Mouse (Mus musculus) midbrain, postnatal 0 days (tissue): ENCODE measurements around the gene Eif4e3. TPM values are rescaled to one million over a fixed set of nuclear protein-coding genes. Genes with fewer than 3 reads are reported as not detected.

ENCODE experiments used
- ATAC-seq: fragments of 200-750 bp; cut with Nextera tagmentation; 2 replicates; pipeline ENCODE4 v1.8.0; 2017; ENCODE audit warnings: moderate number of reproducible peaks, mild to moderate bottlenecking, moderate TSS enrichment, moderate library complexity; ENCODE audit not compliant: low FRiP score
- DNase-seq: peaks from one replicate; pipeline ENCODE4 v3.0.0-alpha.2; 2015; ENCODE audit warnings: low spot score
- H3K27ac ChIP-seq: fragments of 300-500 bp; sonication (generic); 2 replicates; pipeline ENCODE4 v1.5.1; 2014; ENCODE audit warnings: low read depth, mild to moderate bottlenecking, low read length, mixed read lengths
- H3K27me3 ChIP-seq: fragments of 300-500 bp; sonication (generic); 2 replicates; pipeline ENCODE4 v1.6.1; 2014; ENCODE audit warnings: low read length, control low read depth, mixed read lengths; ENCODE audit not compliant: insufficient read depth
- H3K36me3 ChIP-seq: fragments of 300-500 bp; sonication (generic); 2 replicates; pipeline ENCODE4 v1.6.1; 2014; ENCODE audit warnings: low read length, control low read depth, mixed read lengths; ENCODE audit not compliant: insufficient read depth
- H3K4me1 ChIP-seq: fragments of 300-500 bp; sonication (generic); 2 replicates; pipeline ENCODE4 v1.6.1; 2014; ENCODE audit warnings: mild to moderate bottlenecking, control low read depth, antibody characterized with exemption, low read length, mixed read lengths; ENCODE audit not compliant: insufficient read depth
- H3K4me2 ChIP-seq: fragments of 300-500 bp; sonication (generic); 2 replicates; pipeline ENCODE4 v1.6.1; 2014; ENCODE audit warnings: low read depth, mild to moderate bottlenecking, low read length, mixed read lengths; ENCODE audit not compliant: poor library complexity, severe bottlenecking
- H3K4me3 ChIP-seq: fragments of 300-500 bp; sonication (generic); 2 replicates; pipeline ENCODE4 v1.5.1; 2014; ENCODE audit warnings: low read depth, mild to moderate bottlenecking, low read length, moderate library complexity
- H3K9ac ChIP-seq: fragments of 300-500 bp; sonication (generic); replicated peaks from 2 replicates; pipeline ENCODE4 v1.6.1; 2014; ENCODE audit warnings: mild to moderate bottlenecking, low read length, moderate library complexity, mixed read lengths; ENCODE audit not compliant: poor library complexity, severe bottlenecking
- H3K9me3 ChIP-seq: fragments of 300-500 bp; sonication (generic); 2 replicates; pipeline ENCODE4 v1.6.1; 2016; ENCODE audit warnings: low read length, control low read depth
- CTCF ChIP-seq: IDR thresholded peaks from 2 replicates; pipeline ENCODE4 v1.5.1; 2016; ENCODE audit warnings: antibody characterized with exemption, mild to moderate bottlenecking
- WGBS: fragments of 180-500 bp; shearing (Covaris S2); extraction: QIAGEN DNeasy Blood & Tissue Kit; methylation state at CpG from one replicate; pipeline ENCODE4 v1.1.7; 2014; 5-methylcytosine and 5-hydroxymethylcytosine counted together
- polyA plus RNA-seq: library from polyadenylated mRNA; unstranded; fragments of >200 nt; fragmentation: Nextera tagmentation; extraction: Ambion mirVana; gene quantifications from 2 replicates; pipeline ENCODE4 v1.2.1, GENCODE M21; 2015
- total RNA-seq: library from RNA; depleted of rRNA; stranded (reverse); fragments of >200 nt; gene quantifications from 2 replicates; pipeline ENCODE4 v1.2.3, GENCODE M21; 2014; rRNA removed

Gene Eif4e3
- 8.4 and 10.6 TPM in 2 replicates for total RNA-seq
- 5.4 and 5.5 TPM in 2 replicates for polyA plus RNA-seq

DNA sequence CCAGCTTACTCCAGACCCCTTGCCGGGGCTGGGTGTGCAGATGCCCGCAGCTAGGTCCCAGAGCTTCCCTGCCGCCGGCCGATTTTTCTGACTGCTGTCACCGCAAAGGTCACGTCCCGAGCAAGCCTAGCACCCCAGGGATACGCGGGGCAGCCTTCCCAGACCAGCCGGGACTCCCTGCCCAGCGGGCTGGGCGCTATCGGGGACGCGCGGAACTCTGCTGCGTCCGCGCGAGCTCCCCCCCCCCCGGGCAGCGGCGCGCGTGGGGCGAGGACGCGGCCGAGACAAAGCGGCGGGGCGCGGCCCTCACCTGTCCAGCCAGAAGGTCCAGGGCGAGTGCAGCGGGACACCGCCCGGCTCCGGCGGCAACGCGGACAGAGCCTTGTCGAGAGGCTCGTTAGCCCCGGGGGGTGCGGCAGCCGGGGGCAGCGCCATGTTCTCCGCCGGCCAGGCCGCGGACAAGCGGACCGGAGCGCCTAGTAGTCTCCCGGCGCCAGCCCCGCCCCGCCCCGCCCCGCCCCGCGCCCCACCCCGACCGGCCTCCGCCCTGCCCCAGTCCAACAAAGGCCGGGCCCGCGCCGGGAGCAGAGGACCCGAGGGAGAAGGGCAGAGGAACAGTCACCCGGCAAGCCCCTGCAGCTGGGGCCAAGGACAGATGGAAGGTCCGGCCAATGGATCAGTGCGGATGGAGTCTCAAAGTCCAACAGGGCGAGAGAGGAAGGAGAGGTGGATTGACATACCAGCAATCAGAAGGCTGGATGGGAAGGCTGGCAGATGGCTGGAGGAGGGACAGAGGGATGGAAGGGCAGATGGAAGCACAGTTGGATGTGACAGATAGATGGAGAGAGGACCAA, at the start of gene Eif4e3, which contains the start of gene Gm20696:
Eif4e3 (minus strand) TSS at position 454 of the 854 bp plus-strand sequence.
Gm20696 (minus strand) TSS at position 480 of the 854 bp plus-strand sequence.
- TF ChIP-seq CTCF, result no peak
- Histone ChIP-seq H3K9me3 (no peaks in the 10 kb centered on the region), H3K27me3 (no peaks in the 10 kb centered on the region), H3K27ac (peak within 1 kb of the TSS; percentile 34), H3K9ac (peak within 1 kb of the TSS; percentile 88), H3K4me2 (peak within 1 kb of the TSS; percentile 98), H3K4me1 (peaks cover 30% of the 10 kb centered on the region), H3K36me3 (no peaks in the 10 kb centered on the region), H3K4me3 (peak within 1 kb of the TSS; percentile 75)
- WGBS, result 1% methylated on average over 60 of the region's 75 CpGs
- ATAC-seq (peak; percentile 59), DNase-seq (peak; percentile 81)

- H3K4me2 ChIP-seq, result no peak overlapping the region
- H3K9me3 ChIP-seq, result no peaks in the 10 kb centered on the region
- H3K4me1 ChIP-seq, result no peaks in the 10 kb centered on the region
- no peaks in the 10 kb centered on the region for H3K36me3 ChIP-seq
- WGBS, result 72% methylated on average over 6 of the region's 6 CpGs
- DNase-seq, result no peak
- H3K9ac ChIP-seq, result no peak overlapping the region
- H3K27ac ChIP-seq, result no peak overlapping the region
- ATAC-seq, result no peak
- H3K4me3 ChIP-seq, result no peak overlapping the region
- 0 out of 2 replicates have a peak, but pooled peaks have one; percentile 3 for TF ChIP-seq CTCF
- no peaks in the 10 kb centered on the region for H3K27me3 ChIP-seq
Measured at GRCm38 (mm10) chr6:99715913-99716312, 49.3 kb upstream of the Eif4e3 start.

- Histone ChIP-seq H3K9ac (no peak overlapping the region), H3K27ac (no peak overlapping the region), H3K27me3 (no peaks in the 10 kb centered on the region), H3K4me2 (no peak overlapping the region), H3K9me3 (no peaks in the 10 kb centered on the region), H3K4me1 (no peaks in the 10 kb centered on the region), H3K4me3 (no peak overlapping the region), H3K36me3 (no peaks in the 10 kb centered on the region)
- 73% methylated on average over 6 of the region's 6 CpGs for WGBS
- no peak for DNase-seq
- TF ChIP-seq CTCF, result no peak
- ATAC-seq, result no peak
Measured at GRCm38 (mm10) chr6:99715191-99715590, 48.6 kb upstream of the Eif4e3 start.

DNA sequence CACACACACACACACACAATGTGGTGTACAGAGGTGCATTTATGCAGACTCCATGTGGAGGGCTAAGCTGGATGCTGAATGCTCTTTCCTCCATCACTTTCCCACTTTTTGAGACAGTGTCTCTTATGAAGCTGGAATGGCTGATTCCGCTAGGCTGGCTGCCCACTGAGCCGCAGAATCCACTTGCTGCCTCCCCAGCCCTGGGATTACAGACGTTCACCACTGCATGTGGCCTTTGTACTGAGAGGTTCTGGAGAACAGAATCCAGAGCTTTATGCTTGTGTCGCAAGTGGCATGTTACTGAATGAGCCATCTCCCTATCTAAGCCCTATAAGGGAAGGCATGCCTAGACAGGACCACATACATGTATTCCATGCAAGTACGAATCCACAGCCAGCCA, 46.7 kb upstream of the Eif4e3 start:
- no peak for ATAC-seq
- Histone ChIP-seq H3K4me2 (no peak overlapping the region), H3K4me1 (no peaks in the 10 kb centered on the region), H3K27ac (no peak overlapping the region), H3K27me3 (no peaks in the 10 kb centered on the region), H3K9me3 (no peaks in the 10 kb centered on the region), H3K4me3 (no peak overlapping the region), H3K36me3 (no peaks in the 10 kb centered on the region), H3K9ac (no peak overlapping the region)
- WGBS, result 60% methylated on average over 5 of the region's 5 CpGs
- TF ChIP-seq CTCF, result no peak
- no peak for DNase-seq

DNA sequence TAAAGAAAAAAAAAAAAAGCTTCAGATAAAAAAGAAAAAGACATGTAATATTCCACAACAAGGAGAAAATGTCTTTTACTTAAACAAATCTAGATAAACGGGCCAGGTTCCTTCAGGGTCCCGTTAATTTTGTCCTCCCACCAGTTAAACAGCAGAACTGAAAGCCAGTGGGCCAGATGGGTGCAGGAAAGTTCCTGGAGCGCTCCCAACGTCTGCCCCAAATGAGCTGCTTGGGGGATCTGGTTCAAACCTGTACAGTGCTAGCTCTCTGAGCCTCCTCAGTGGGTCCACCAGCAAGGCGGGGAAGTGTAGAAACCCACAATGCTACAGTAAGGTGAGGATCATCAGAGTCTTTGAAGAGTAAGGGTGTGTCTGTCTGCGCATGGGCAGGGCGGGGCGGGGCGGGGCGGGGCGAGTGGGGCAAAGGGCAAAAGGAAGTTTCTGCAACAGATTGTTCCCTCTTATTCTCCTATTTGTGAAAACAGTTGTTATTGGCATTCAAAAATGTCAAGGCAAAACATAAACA, 45.1 kb upstream of the Eif4e3 start:
- Histone ChIP-seq H3K4me3 (no peak overlapping the region), H3K36me3 (no peaks in the 10 kb centered on the region), H3K9ac (no peak overlapping the region), H3K27ac (no peak overlapping the region), H3K27me3 (no peaks in the 10 kb centered on the region), H3K4me1 (no peaks in the 10 kb centered on the region), H3K4me2 (no peak overlapping the region), H3K9me3 (no peaks in the 10 kb centered on the region)
- 75% methylated on average over 11 of the region's 11 CpGs for WGBS
- DNase-seq (no peak), ATAC-seq (no peak)
- TF ChIP-seq CTCF, result no peak

DNA sequence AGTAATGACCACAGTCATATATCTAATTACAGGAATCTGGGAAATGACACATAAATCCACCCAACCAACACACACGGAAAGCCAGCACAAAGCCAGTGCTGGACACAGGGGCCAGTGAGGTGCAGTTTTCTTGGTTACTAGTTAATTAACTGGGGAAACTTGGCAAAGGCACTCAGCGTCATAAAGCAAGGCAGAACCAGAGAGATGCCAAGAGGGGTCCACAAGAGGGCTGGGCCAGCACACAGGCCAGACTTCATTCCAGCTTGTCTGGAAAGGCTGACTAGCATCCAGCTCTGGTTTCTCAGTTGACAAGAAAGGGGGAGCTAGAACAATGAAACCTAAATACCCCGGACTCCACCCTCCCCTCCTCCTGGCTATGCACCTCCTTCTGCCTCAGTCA, 33.9 kb upstream of the Eif4e3 start:
- Histone ChIP-seq H3K4me1 (0 out of 2 replicates have a peak, but pooled peaks cover 3% of the 10 kb centered on the region), H3K36me3 (no peaks in the 10 kb centered on the region), H3K4me2 (no peak overlapping the region), H3K27me3 (no peaks in the 10 kb centered on the region), H3K4me3 (no peak overlapping the region), H3K27ac (no peak overlapping the region), H3K9me3 (no peaks in the 10 kb centered on the region), H3K9ac (no peak overlapping the region)
- ATAC-seq (no peak), DNase-seq (no peak)
- no peak for TF ChIP-seq CTCF
- 53% methylated on average over 3 of the region's 3 CpGs for WGBS
